Mouse (Mus musculus) forebrain, embryonic 14.5 days (tissue): ENCODE measurements at regions not wholly inside any gene's neighbourhood (a gene's known extent, or its start where the extent isn't known, plus 50 kb on each side); places are given as distances from the start of the nearest gene placed in this dataset.

Experiments
- ATAC-seq: fragments of 200-750 bp; cut with Nextera tagmentation; 2 replicates; pipeline ENCODE4 v1.8.0; 2017; ENCODE audit warnings: mild to moderate bottlenecking, moderate library complexity
- DNase-seq: peaks from one replicate; pipeline ENCODE4 v3.0.0-alpha.2; 2015; ENCODE audit warnings: low spot score
- H3K27ac ChIP-seq: fragments of 300-500 bp; sonication (generic); 2 replicates; pipeline ENCODE4 v1.5.1; 2014; ENCODE audit warnings: low read depth, mild to moderate bottlenecking, control low read depth, low read length, moderate library complexity
- H3K27me3 ChIP-seq: fragments of 300-500 bp; sonication (generic); replicated peaks from 2 replicates; pipeline ENCODE4 v1.6.1; 2014; ENCODE audit warnings: low read length, control low read depth, mixed read lengths; ENCODE audit not compliant: control insufficient read depth, insufficient read depth
- H3K36me3 ChIP-seq: fragments of 300-500 bp; sonication (generic); 2 replicates; pipeline ENCODE4 v1.6.1; 2014; ENCODE audit warnings: low read length, control low read depth; ENCODE audit not compliant: control insufficient read depth, insufficient read depth
- H3K4me1 ChIP-seq: fragments of 300-500 bp; sonication (generic); 2 replicates; pipeline ENCODE4 v1.6.1; 2014; ENCODE audit warnings: antibody characterized with exemption, low read length, control low read depth; ENCODE audit not compliant: control insufficient read depth, insufficient read depth
- H3K4me2 ChIP-seq: fragments of 300-500 bp; sonication (generic); 2 replicates; pipeline ENCODE4 v1.6.1; 2014; ENCODE audit warnings: mild to moderate bottlenecking, control low read depth, low read length
- H3K4me3 ChIP-seq: fragments of 300-500 bp; sonication (generic); 2 replicates; pipeline ENCODE4 v1.5.1; 2014; ENCODE audit warnings: low read depth, low read length, control low read depth
- H3K9ac ChIP-seq: fragments of 300-500 bp; sonication (generic); 2 replicates; pipeline ENCODE4 v1.6.1; 2014; ENCODE audit warnings: mild to moderate bottlenecking, low read length, control low read depth, moderate library complexity
- H3K9me3 ChIP-seq: fragments of 300-500 bp; sonication (generic); replicated peaks from 2 replicates; pipeline ENCODE4 v1.6.1; 2016; ENCODE audit warnings: low read length, control low read depth, mixed read lengths; ENCODE audit not compliant: control insufficient read depth
- WGBS: fragments of 180-500 bp; shearing (Covaris S2); extraction: QIAGEN DNeasy Blood & Tissue Kit; methylation state at CpG from one replicate; pipeline ENCODE4 v1.1.7; 2014; 5-methylcytosine and 5-hydroxymethylcytosine counted together

GRCm38 (mm10) chr11:19389136-19389535 is 370.4 kb upstream of the Meis1 start:
- no peak for DNase-seq
- no peak for ATAC-seq
- H3K36me3 ChIP-seq = no peaks in the 10 kb centered on the region
- H3K4me2 ChIP-seq = no peak overlapping the region
- H3K4me1 ChIP-seq = no peaks in the 10 kb centered on the region
- 89% methylated on average over 6 of the region's 6 CpGs for WGBS
- no peak overlapping the region for H3K4me3 ChIP-seq
- H3K27ac ChIP-seq = no peak overlapping the region
- no peak overlapping the region for H3K9ac ChIP-seq
- H3K9me3 ChIP-seq = no peaks in the 10 kb centered on the region
- no peaks in the 10 kb centered on the region for H3K27me3 ChIP-seq

GRCm38 (mm10) chr11:19392190-19392589 is 373.4 kb upstream of the Meis1 start:
- Histone ChIP-seq H3K4me1 (no peaks in the 10 kb centered on the region), H3K9me3 (no peaks in the 10 kb centered on the region), H3K4me3 (no peak overlapping the region), H3K9ac (no peak overlapping the region), H3K36me3 (no peaks in the 10 kb centered on the region), H3K4me2 (no peak overlapping the region), H3K27ac (no peak overlapping the region), H3K27me3 (no peaks in the 10 kb centered on the region)
- DNase-seq (no peak), ATAC-seq (no peak)
- 60% methylated on average over 1 of the region's 1 CpGs for WGBS

- no peaks in the 10 kb centered on the region for H3K27me3 ChIP-seq
- H3K27ac ChIP-seq = no peak overlapping the region
- no peak for ATAC-seq
- no peak overlapping the region for H3K4me2 ChIP-seq
- no peaks in the 10 kb centered on the region for H3K36me3 ChIP-seq
- H3K4me3 ChIP-seq = no peak overlapping the region
- no peak for DNase-seq
- H3K9ac ChIP-seq = no peak overlapping the region
- H3K9me3 ChIP-seq = no peaks in the 10 kb centered on the region
- H3K4me1 ChIP-seq = no peaks in the 10 kb centered on the region
Measured at GRCm38 (mm10) chr11:19394372-19394771, 375.6 kb upstream of the Meis1 start.

- H3K36me3 ChIP-seq = no peaks in the 10 kb centered on the region
- no peak overlapping the region for H3K4me3 ChIP-seq
- no peak overlapping the region for H3K4me2 ChIP-seq
- 86% methylated on average over 7 of the region's 7 CpGs for WGBS
- no peaks in the 10 kb centered on the region for H3K4me1 ChIP-seq
- no peaks in the 10 kb centered on the region for H3K27me3 ChIP-seq
- H3K9ac ChIP-seq = no peak overlapping the region
- no peaks in the 10 kb centered on the region for H3K9me3 ChIP-seq
- ATAC-seq (no peak), DNase-seq (no peak)
- no peak overlapping the region for H3K27ac ChIP-seq
Measured at GRCm38 (mm10) chr11:19400396-19400795, 381.6 kb upstream of the Meis1 start.

- Histone ChIP-seq H3K27me3 (no peaks in the 10 kb centered on the region), H3K4me2 (no peak overlapping the region), H3K36me3 (no peaks in the 10 kb centered on the region), H3K9me3 (no peaks in the 10 kb centered on the region), H3K4me3 (no peak overlapping the region), H3K4me1 (no peaks in the 10 kb centered on the region), H3K27ac (no peak overlapping the region), H3K9ac (no peak overlapping the region)
- WGBS = 27% methylated on average over 2 of the region's 2 CpGs
- ATAC-seq = peak; percentile 40; the same call in 1 of the 2 replicates
- DNase-seq = peak; percentile 51
Measured at GRCm38 (mm10) chr11:19420143-19420542, 401.4 kb upstream of the Meis1 start.

GRCm38 (mm10) chr11:19423268-19423667 is 404.5 kb upstream of the Meis1 start:
- no peaks in the 10 kb centered on the region for H3K9me3 ChIP-seq
- H3K27me3 ChIP-seq = no peaks in the 10 kb centered on the region
- no peak for DNase-seq
- H3K4me3 ChIP-seq = no peak overlapping the region
- no peak overlapping the region for H3K27ac ChIP-seq
- no peak overlapping the region for H3K9ac ChIP-seq
- no peak overlapping the region for H3K4me2 ChIP-seq
- no peaks in the 10 kb centered on the region for H3K36me3 ChIP-seq
- no peaks in the 10 kb centered on the region for H3K4me1 ChIP-seq
- no peak for ATAC-seq

- Histone ChIP-seq H3K36me3 (no peaks in the 10 kb centered on the region), H3K4me3 (no peak overlapping the region), H3K27ac (no peak overlapping the region), H3K9me3 (no peaks in the 10 kb centered on the region), H3K9ac (no peak overlapping the region), H3K4me2 (no peak overlapping the region), H3K27me3 (no peaks in the 10 kb centered on the region), H3K4me1 (no peaks in the 10 kb centered on the region)
- ATAC-seq (no peak), DNase-seq (no peak)
- WGBS = 75% methylated on average over 20 of the region's 20 CpGs
Measured at GRCm38 (mm10) chr11:19423841-19424815, 405.3 kb upstream of the Meis1 start.

GRCm38 (mm10) chr11:19427559-19427958 is 408.8 kb upstream of the Meis1 start:
- ATAC-seq = no peak
- WGBS = 96% methylated on average over 1 of the region's 1 CpGs
- no peaks in the 10 kb centered on the region for H3K36me3 ChIP-seq

More at GRCm38 (mm10) chr11:19427559-19427958, 408.8 kb upstream of the Meis1 start:
- Histone ChIP-seq H3K27ac (no peak overlapping the region), H3K4me3 (no peak overlapping the region), H3K9me3 (no peaks in the 10 kb centered on the region), H3K9ac (no peak overlapping the region), H3K4me2 (no peak overlapping the region), H3K27me3 (no peaks in the 10 kb centered on the region), H3K4me1 (no peaks in the 10 kb centered on the region)
- DNase-seq = no peak
